Mouse (Mus musculus): ENCODE data around the gene C130074G19Rik. TPM values are rescaled to one million over a fixed set of nuclear protein-coding genes. Genes with fewer than 3 reads are reported as not detected.

Gene C130074G19Rik
- total and polyA plus RNA-seq, 2 experiments from 2014 or later, result 1.1 to 4.2 TPM

DNA sequence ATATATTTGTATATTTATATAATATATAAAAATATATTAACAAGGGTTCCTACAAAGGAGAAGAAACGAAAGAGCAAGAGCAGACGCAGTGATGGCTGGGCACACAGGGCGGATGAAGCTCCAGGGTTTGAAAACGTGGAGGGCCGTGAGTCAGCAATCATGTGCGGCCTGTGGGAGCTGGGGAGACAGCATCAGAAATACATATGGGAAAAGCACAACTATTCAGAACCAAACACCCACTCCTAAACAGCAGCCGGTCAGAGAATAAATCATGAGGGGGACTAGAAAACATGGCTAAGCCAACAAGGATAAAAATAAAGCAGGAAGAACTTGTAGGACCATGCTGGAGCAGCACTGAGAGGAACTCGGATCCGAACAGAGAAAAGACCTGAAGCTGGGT is 25.8 kb downstream of the C130074G19Rik start:
- Histone ChIP-seq H3K9me3 (ENCODE audit: low read length) (no peaks in the 10 kb centered on the region), H3K9ac (replicated peaks; ENCODE audit: low read length) (no peak overlapping the region), H3K4me3 (ENCODE audit: low read length) (no peak overlapping the region), H3K27ac (no peak overlapping the region), H3K27me3 (ENCODE audit: insufficient read depth, low read length) (no peaks in the 10 kb centered on the region), H3K4me1 (ENCODE audit: insufficient read depth, low read length) (0 out of 2 replicates have a peak, but pooled peaks cover under 1% of the 10 kb centered on the region), H3K36me3 (ENCODE audit: insufficient read depth, low read length) (no peaks in the 10 kb centered on the region), H3K4me2 (ENCODE audit: low read depth, low read length) (no peak overlapping the region)
- WGBS, result 88% methylated on average over 9 of the region's 9 CpGs
- no peak for ATAC-seq
- no peak for TF ChIP-seq CTCF (IDR thresholded peaks at IDR 0.05; ENCODE audit: low read depth)
- DNase-seq (ENCODE audit: low spot score), result no peak

DNA sequence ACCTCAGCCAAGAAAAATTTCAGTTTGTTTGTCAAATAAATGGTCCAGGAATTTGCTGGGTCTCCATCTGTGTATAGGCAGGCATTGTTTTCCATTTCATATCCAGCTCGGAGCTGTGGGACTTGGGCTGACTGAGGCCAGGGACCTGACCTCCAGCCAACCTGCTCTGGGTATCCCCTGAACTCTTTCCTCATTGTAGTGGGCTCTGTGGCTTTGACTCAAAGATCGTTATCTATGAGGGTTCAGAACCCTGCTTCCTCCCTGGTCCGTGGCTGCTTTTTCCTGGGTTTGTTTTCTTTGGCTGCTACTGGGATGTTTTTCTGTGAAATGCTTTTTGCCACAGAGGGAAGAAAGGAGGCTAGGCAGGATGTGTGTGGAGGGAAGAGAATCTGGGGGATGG is 29.1 kb downstream of the C130074G19Rik start:
- no peak overlapping the region for H3K4me2 ChIP-seq (ENCODE audit: low read depth, low read length)

DNA sequence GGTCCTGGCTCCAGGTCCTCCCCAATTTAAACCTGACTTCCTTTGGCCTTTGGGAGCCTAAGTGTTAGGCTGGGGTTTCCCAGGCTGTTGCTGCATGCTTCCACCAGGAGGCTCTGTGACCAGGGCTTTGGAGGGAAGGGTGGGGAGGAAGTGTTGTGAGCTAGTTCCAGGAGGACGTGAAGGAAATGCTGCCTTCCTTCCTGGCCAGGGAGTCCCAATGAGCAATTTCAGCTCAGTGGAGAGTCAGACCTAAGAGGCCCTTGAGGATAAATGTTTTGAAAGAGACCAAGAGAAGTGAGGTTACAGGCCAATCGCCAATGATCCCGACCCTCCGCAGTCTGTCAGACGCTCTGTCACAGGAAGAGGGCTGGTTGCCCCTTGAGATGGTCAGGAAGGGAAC is 29.7 kb downstream of the C130074G19Rik start:
- Histone ChIP-seq H3K27ac (no peak overlapping the region), H3K9ac (replicated peaks; ENCODE audit: low read length) (no peak overlapping the region), H3K36me3 (ENCODE audit: insufficient read depth, low read length) (no peaks in the 10 kb centered on the region), H3K9me3 (ENCODE audit: low read length) (no peaks in the 10 kb centered on the region), H3K4me2 (ENCODE audit: low read depth, low read length) (peak overlapping the region; percentile 28), H3K4me3 (ENCODE audit: low read length) (no peak overlapping the region), H3K27me3 (ENCODE audit: insufficient read depth, low read length) (no peaks in the 10 kb centered on the region), H3K4me1 (ENCODE audit: insufficient read depth, low read length) (0 out of 2 replicates have a peak, but pooled peaks cover 5% of the 10 kb centered on the region)
- peak; percentile 88 for TF ChIP-seq CTCF (IDR thresholded peaks at IDR 0.05; ENCODE audit: low read depth)
- DNase-seq (ENCODE audit: low spot score) (peak; percentile 59), ATAC-seq (peak; percentile 55)
- 27% methylated on average over 5 of the region's 5 CpGs for WGBS

More for the DNA sequence above, 29.1 kb downstream of the C130074G19Rik start:
- H3K4me3 ChIP-seq (ENCODE audit: low read length), result no peak overlapping the region
- ATAC-seq, result no peak
- WGBS, result 67% methylated on average over 3 of the region's 3 CpGs
- H3K27ac ChIP-seq, result no peak overlapping the region
- no peak for TF ChIP-seq CTCF (IDR thresholded peaks at IDR 0.05; ENCODE audit: low read depth)
- H3K9ac ChIP-seq (replicated peaks; ENCODE audit: low read length), result no peak overlapping the region
- DNase-seq (ENCODE audit: low spot score), result no peak
- no peaks in the 10 kb centered on the region for H3K9me3 ChIP-seq (ENCODE audit: low read length)
- no peaks in the 10 kb centered on the region for H3K36me3 ChIP-seq (ENCODE audit: insufficient read depth, low read length)
- 0 out of 2 replicates have a peak, but pooled peaks cover 5% of the 10 kb centered on the region for H3K4me1 ChIP-seq (ENCODE audit: insufficient read depth, low read length)
- H3K27me3 ChIP-seq (ENCODE audit: insufficient read depth, low read length), result no peaks in the 10 kb centered on the region

DNA sequence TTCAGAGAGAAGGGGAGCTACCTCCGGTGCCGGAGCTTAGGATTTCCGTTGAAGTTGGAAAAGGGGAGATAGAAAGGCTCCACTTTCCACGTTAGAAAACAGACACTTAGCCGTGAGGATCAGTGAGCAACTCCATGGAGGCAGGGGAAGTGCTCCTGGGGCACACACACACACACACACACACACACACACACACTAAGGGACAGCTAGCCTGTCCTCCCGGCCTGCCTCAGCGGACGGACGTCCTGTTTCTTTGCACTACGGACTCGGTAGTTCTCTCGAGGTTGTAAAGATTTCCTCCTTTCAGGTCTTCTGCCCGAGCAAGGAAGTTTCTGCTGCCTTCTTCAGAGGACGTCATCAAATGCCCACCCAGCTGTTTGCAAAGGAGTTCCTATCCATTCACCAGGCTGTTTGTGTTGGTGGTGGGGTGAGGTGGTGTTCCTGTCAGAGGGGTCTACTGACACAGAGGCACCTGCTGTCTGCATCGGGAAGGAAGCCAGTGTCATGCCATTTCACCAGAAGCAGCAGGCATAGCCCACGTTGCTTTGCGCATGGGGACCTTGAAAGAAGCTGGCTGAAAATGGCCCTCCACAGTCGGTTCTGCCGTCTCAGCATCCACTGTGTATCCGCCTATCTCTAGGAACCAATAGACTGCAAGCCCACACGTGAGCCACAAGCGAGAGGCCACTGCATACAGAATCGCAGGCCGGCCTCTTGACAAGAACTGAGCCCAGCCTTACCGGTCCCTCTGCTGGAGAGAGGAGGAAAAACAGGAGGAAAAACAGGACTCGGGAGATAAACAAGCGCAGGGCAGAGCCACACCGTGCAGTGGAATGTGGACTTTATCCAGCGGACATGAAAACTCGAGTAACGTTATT is 31.0 kb downstream of the C130074G19Rik start:
- 0 out of 2 replicates have a peak overlapping the region, but pooled peaks have one; percentile 1 for H3K4me3 ChIP-seq (ENCODE audit: low read length)
- peak; percentile 92 for DNase-seq (ENCODE audit: low spot score)
- TF ChIP-seq CTCF (IDR thresholded peaks at IDR 0.05; ENCODE audit: low read depth), result peak; percentile 88
- H3K9me3 ChIP-seq (ENCODE audit: low read length), result no peaks in the 10 kb centered on the region
- H3K9ac ChIP-seq (replicated peaks; ENCODE audit: low read length), result no peak overlapping the region
- 0 out of 2 replicates have a peak, but pooled peaks cover 5% of the 10 kb centered on the region for H3K4me1 ChIP-seq (ENCODE audit: insufficient read depth, low read length)
- ATAC-seq, result peak; percentile 98
- peak overlapping the region; percentile 40 for H3K4me2 ChIP-seq (ENCODE audit: low read depth, low read length)
- 20% methylated on average over 31 of the region's 31 CpGs for WGBS
- no peaks in the 10 kb centered on the region for H3K36me3 ChIP-seq (ENCODE audit: insufficient read depth, low read length)
- no peaks in the 10 kb centered on the region for H3K27me3 ChIP-seq (ENCODE audit: insufficient read depth, low read length)
- peak overlapping the region; percentile 32 for H3K27ac ChIP-seq

DNA sequence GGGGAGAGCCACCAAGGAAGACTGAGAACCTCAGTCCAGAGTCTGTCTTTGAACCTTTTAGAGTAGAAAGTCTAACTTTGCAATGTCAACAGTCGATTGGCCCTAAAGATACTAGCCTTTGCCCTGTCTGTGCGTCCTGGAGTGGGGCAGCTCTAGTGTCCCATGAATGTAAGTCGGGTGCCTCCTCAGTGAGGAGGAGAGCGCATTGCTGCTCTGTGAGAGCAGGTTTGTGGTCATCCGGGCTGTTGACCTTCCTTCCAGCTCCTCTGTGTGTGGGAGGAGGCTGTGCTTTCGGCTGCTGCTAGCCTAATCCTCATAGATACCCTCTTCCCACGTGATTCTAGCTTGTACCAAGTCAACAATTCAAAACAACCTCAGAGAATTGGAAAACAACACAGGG is 31.9 kb downstream of the C130074G19Rik start:
- H3K36me3 ChIP-seq (ENCODE audit: insufficient read depth, low read length), result no peaks in the 10 kb centered on the region
- H3K27ac ChIP-seq, result no peak overlapping the region
- no peaks in the 10 kb centered on the region for H3K27me3 ChIP-seq (ENCODE audit: insufficient read depth, low read length)
- no peak overlapping the region for H3K4me3 ChIP-seq (ENCODE audit: low read length)
- no peaks in the 10 kb centered on the region for H3K9me3 ChIP-seq (ENCODE audit: low read length)
- peaks cover 10% of the 10 kb centered on the region; the same call in 1 of the 2 replicates for H3K4me1 ChIP-seq (ENCODE audit: insufficient read depth, low read length)
- H3K4me2 ChIP-seq (ENCODE audit: low read depth, low read length), result no peak overlapping the region
- H3K9ac ChIP-seq (replicated peaks; ENCODE audit: low read length), result no peak overlapping the region
- no peak for ATAC-seq
- 63% methylated on average over 7 of the region's 7 CpGs for WGBS
- no peak for TF ChIP-seq CTCF (IDR thresholded peaks at IDR 0.05; ENCODE audit: low read depth)
- DNase-seq (ENCODE audit: low spot score), result no peak

DNA sequence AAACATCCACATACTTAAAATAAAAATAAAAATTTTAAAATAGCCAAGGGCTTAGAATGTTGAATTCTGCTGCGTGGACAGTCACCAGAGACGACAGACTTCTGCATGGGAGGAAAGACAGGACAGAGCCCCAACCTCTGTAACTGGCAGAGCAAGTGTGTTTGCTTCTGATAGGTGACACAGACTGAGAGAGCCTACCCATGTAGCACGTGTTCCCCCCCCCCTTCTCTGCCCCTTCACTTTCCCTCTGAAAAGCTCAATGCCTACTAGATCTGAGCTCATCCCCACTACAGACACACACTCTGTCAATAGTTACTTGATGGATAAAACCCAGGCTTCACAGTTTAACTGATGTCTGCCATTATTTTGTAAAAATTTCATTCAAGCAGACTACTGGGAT is 36.0 kb downstream of the C130074G19Rik start:
- Histone ChIP-seq H3K4me1 (ENCODE audit: insufficient read depth, low read length) (peaks cover 18% of the 10 kb centered on the region), H3K27me3 (ENCODE audit: insufficient read depth, low read length) (no peaks in the 10 kb centered on the region), H3K36me3 (ENCODE audit: insufficient read depth, low read length) (no peaks in the 10 kb centered on the region), H3K4me2 (ENCODE audit: low read depth, low read length) (no peak overlapping the region), H3K4me3 (ENCODE audit: low read length) (no peak overlapping the region), H3K27ac (no peak overlapping the region), H3K9ac (replicated peaks; ENCODE audit: low read length) (no peak overlapping the region), H3K9me3 (ENCODE audit: low read length) (no peaks in the 10 kb centered on the region)
- no peak for ATAC-seq
- WGBS, result 58% methylated on average over 3 of the region's 3 CpGs
- TF ChIP-seq CTCF (IDR thresholded peaks at IDR 0.05; ENCODE audit: low read depth), result no peak
- no peak for DNase-seq (ENCODE audit: low spot score)
